Mouse (Mus musculus): ENCODE data around the gene Hepacam2. TPM values are rescaled to one million over a fixed set of nuclear protein-coding genes. Genes with fewer than 3 reads are reported as not detected.
A peak's percentile ranks its signal among the peaks of the same experiment; 100 is the strongest.
"Not testable (repeated sequence)": the region's sequence is repeated elsewhere in the genome, so short reads cannot be mapped to it uniquely, and the experiment has no call there.

The Hepacam2 gene
- total RNA-seq (2021), result 1 to 10 TPM in 1 of 2 experiments, under 1 TPM in 1; 0.20 to 1.2 TPM
- long read RNA-seq, experiment 1, result 0 reads
- long read RNA-seq, experiment 2, result 0 reads

DNA sequence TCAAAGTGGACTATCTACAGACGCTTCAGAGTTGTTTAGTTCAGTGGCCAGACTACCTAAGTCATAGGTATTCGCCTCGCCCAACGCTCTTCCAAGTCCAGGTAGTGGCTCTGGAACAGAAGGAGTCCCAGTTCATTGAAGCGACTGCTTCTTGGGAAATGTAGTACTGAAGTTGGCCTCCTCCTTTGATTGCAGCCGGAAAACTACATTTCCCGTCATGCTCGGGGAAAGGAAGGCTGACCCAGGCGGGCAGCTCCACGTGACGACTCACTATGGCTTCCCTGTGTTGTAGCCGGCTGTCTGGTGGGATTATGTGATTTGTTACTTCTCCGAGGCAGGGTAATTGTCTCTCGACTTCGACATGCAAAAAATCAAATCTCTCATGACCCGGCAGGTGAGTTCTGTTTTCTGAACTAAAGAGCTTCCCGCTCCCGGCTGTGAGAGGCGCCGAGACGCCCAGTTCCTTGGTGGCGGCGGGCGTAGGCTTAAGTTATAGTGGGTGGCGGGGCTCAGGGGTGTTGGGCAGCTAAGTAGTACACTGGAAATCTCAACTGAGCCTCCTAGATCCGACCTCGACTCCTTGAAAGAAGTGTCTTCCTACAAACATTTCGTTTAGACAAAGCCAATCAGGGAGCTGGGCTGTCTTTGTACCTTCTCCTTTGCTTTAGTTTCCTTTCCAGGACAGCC, at the start of gene Hepacam2, which contains the start of gene Vps50:
TSS of gene Hepacam2 (minus strand) at position 137 of the 687 bp plus-strand sequence.
TSS of gene Vps50 (plus strand) at position 221 of the 687 bp plus-strand sequence.
- peak; percentile 76 to 77 for DNase-seq (ENCODE audit: low spot score in 2 of 2)

DNA sequence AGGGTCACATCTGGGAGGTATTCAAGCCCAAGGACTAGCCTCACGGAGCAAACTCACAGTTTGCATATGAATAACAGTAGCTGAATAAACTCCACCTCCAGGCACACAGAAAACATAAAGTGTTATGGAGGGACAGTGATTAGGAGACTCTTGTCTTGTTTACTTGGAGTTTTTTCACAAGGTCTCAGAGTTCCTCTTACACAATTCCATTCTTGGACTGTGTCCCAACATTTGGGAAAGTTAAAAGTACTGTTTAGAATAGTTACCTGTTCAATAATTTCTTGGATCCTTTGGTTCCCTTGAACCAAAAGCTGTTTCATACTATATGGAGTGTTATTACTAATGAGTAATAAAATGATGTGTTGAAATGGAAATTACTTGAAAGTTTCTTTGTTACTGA, 46.9 kb upstream of the Hepacam2 start:
- no peak for DNase-seq (ENCODE audit: low spot score in 2 of 2)

DNA sequence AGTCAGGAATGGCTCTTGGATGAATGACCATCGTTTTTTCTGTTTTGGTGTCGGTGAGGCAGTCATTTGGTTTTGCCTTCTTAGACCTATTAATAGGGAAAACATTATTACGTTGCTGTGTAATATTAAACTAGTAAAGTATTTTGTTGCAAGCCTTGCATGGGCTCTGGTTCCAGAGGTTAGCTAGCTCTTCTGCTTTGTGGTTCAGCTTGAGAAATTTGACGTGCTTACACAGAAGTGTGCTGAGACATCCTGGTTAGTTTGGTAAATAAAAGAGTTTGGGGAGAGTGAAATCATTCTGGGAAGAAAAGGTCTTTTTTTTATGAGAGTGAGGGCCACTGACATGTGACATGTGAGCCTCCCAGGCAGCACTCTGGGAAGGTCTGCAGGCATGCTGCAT, 45.8 kb upstream of the Hepacam2 start:
- no peak for DNase-seq (ENCODE audit: low spot score in 2 of 2)

DNA sequence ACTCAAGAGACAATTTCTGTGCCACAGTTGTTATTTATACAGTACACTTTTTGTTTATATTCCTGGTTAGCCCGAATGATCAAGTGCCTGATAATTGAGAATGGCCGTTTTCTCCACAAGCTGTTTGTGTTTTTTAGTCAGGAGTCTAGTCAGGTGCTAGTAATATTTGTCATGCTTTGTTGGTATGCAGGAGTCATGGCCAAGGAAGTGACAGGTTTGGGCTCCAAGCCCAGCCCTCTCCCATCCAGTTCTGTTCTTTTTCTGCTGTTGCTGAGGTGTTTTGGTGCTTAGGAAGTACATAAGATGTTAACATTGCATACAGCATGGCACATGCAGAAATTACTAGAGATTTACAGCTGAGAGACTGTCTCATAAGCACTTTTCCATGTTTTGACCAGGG, 41.4 kb upstream of the Hepacam2 start:
- DNase-seq (ENCODE audit: low spot score in 2 of 2), result no peak

DNA sequence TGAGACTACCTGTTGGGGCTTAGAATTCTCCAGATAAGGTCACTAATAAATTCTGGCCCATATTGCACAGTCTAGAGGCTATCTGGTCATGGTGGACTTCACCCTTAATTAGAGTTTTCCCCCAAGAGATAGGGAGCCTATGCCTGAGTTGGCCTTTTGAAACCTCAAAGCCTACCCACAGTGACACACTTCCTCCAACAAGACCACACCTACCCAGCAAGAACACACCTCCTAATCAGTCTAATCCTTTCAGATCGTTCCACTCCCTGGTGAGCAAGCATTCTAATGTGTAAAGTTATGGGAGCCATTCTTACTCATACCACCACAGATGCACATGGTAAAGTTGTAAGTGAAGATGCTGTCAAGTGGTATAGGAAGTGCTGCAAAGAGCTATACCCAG, 38.0 kb upstream of the Hepacam2 start:
- DNase-seq (ENCODE audit: low spot score in 2 of 2), result no peak

DNA sequence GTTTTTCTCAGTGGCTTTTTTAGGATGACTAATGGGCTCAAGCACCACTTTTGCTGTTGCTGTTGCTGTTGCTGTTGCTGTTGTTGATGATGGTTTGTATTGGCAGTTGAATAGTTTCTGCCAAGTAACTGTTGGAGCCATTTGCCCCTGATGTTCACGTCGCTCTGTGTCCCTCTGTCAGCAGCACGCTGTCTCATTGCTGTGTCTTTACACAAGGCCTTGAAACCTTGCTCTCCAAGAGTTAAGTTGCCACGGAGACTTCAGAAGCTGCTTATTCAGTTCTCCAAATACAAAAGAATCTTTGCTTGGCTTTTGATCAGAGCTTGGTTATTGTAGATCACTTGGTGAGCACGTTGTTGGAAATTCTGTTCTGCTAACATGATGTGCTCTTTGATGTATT, 33.3 kb upstream of the Hepacam2 start:
- no peak for DNase-seq (ENCODE audit: low spot score in 2 of 2)

DNA sequence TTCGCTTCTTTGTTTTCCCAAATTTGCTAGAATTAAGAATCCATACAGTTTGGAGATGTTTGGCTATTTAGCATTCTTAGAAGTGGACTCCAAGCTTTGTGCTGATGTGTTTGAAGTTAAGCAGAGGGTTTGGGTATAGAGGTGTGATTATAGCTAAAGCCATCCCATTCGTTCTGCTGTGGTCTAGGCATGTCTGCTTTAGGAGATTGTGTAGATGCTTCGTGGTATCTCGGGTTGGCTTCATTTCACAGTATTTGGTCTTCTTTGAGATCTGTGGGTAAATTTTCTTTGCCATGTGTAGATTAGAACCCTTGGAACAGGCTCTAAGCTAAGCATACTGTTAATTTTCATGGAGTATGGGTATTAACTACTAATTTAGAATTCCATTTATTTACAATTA, 30.1 kb upstream of the Hepacam2 start:
- DNase-seq (ENCODE audit: low spot score in 2 of 2), result no peak

DNA sequence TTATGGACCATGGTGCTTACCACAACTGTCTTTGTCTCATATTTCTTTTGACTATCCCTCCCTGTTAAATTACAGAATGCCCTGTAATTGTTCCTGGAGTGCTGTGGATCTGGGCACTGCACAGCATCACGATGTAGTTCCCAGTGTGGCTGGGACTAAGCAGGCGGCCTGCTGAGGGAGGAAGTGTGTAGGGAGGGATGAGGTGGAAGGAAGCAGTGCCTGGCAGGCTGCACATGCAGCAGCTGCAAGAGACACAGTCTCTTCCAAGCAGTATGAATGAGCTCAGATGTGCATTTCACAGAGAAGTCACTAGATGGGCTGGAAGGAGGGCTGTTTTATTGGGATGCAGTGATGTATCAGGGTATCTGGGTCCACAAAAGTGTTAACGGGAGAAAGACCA, 14.5 kb upstream of the Hepacam2 start:
- DNase-seq (ENCODE audit: low spot score in 2 of 2), result no peak

DNA sequence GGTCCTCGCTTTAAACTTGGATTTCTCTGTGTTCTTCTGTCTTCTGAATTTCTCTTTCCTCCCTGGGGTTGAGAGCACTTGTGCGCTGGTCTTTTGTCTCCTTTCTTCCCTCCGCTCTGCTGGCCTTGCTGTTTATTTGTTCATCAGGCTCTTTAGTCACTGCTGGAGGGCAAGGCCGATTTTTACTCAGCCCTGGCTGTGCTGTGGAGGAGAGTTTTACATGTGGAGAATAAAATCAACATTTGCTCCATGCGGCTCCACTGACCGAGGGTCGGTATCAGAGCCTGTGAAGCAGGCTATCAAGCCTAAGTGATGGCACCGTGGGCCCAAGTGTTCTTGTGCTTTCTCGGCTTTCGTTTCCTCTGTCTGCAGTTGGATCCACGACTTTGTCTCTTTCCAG, 13.5 kb upstream of the Hepacam2 start:
- DNase-seq (ENCODE audit: low spot score in 2 of 2), result peak in 1 of 2 experiments; percentile 15

DNA sequence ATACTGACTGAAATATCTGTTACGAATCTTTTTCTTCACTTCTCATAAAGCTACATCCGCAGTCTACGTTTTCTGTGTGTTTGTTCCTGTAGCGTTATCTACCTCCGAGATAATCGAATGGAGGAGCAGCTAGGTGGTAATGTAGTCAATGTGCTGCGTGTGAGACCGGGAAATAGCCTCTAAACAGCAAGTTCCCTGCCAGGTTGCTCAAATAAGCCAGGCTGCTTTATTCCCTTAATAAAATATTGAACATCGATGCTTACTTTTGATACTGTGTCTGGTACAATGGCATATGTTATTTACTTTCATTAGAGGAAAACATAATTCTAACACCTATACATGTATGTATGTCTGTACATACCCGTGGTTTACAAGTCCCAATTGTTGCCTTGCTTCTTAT, 13.0 kb upstream of the Hepacam2 start:
- DNase-seq (ENCODE audit: low spot score in 2 of 2), result no peak

DNA sequence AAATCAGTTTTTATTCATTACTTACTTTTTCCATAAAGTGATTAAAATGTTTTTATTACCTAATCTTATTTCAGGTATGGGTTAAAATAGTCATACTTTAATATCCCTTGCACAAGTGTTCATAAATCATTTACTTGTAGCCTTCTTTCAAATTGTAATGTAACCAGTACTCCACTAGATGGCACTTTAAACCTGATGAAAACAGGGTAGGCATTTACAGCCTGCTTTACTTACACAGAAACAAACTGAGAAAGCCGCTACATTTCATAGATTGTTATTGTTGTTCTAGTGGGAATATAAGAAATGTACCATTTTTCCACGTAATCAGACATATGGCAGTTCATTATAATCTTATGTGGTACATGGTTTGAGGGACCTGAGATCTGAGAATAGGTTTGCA, 11.7 kb upstream of the Hepacam2 start:
- DNase-seq (ENCODE audit: low spot score in 2 of 2), result no peak

DNA sequence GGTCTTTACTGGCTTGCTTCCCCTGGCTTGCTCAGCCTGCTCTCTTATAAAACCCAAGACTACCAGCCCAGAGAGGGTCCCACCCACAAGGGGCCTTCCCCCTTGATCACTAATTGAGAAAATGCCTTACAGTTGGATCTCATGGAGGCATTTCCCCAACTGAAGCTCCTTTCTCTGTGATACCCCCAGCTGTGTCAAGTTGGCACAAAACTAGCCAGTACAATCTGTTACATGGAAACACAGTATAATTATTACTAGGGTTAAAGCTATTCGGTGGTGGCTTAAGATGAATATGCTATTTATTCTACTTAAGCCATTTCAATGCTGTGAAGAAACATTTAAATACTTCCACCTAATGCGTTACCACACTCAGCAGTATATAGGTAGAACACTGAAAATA, 10.1 kb upstream of the Hepacam2 start:
- DNase-seq (ENCODE audit: low spot score in 2 of 2), result not testable (repeated sequence)

DNA sequence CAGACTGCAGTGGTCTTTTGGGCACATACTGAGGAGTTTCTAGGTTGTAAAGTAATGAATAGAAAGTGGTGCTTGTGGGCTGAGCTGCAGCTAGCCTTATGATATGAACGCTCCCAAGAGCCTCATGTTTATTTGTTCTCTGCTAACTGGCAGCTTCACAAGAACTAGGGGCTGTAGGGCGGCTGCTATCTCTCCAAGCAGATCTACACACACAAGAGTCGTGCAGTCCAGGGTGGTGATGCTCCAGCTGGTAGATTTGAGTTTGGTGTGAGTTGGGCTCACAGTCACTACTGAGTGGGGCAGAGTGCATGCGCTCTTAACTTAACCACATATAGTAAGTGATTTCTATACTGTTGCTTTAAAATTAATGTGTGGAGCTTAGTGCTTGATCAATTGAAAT, 9.0 kb upstream of the Hepacam2 start:
- DNase-seq (ENCODE audit: low spot score in 2 of 2), result no peak

DNA sequence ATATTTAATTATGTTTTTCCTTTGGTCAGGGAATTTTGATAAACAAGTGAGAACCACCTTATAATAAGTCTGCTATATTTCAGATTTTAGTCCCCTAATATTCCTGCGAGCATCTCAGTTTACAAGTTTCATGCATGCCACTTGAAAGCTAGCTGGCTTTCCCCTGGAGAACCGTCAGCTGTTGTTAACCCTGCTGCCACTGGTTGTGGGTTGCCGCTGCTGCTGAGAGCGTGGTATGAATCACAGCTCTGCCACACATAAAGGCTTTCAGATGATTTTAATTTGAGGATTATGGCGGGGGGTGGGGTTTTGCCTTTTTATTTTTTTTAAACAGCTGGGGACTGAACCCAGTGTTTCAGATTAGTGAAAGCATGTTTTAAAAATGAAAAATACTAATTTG, 7.2 kb upstream of the Hepacam2 start:
- DNase-seq (ENCODE audit: low spot score in 2 of 2), result no peak

DNA sequence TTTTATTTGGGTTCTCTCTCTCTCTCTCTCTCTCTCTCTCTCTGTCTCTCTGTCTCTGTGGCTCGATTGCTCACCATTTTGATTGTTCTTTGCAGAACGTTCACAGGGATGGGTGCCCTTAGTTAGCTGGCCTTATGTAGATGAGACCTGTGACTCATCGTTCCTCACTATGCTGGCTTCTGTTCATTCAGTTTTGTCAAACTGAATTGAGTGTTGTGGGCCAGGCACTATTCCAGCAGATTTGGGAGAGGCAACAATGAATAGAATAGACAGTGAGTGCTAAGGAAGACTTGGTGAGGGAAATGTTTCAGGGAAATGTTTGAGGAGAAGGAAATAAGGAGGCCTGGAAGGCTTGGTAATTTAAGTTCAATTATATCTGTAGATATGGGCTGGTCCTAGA, 2.2 kb upstream of the Hepacam2 start:
- DNase-seq (ENCODE audit: low spot score in 2 of 2), result no peak

DNA sequence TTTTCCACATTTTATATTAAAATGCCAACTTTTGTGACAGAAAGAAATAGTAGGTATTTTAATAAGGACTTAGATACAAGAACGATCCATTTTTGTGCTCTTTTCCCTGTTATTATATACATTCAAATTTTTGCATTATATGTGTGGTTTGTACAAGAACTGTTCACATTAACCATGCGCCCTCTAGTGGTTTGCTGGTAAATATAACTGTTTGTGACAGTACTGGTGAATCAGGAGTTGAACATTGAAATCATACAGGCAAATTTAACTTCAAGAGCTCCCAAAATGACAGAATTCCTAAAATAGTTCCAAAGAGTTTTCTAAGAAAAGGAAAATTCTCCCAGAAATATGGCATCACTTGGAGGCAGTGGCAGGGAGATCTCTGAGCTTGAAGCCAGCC, 1.9 kb downstream of the Hepacam2 start:
- no peak for DNase-seq (ENCODE audit: low spot score in 2 of 2)

DNA sequence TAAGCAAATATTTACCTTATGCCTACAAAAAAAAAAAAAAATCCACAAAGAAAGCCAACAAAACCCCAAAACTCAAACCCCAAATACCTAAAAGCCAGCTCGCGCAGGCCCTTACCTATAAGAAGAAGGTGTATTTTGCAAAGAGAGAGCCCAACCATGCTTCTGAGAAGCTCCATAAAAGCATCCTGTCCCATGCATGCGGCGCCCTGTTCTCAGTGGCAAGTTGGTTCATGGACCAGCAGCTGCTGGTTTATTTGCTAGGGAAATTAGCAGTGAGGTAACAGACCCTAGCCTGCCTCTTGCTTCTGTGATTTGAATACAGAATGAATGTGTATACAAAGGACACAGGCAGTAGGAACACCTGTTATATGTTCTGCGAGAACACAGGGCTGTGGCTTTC, 3.8 kb downstream of the Hepacam2 start:
- DNase-seq (ENCODE audit: low spot score in 2 of 2), result no peak

DNA sequence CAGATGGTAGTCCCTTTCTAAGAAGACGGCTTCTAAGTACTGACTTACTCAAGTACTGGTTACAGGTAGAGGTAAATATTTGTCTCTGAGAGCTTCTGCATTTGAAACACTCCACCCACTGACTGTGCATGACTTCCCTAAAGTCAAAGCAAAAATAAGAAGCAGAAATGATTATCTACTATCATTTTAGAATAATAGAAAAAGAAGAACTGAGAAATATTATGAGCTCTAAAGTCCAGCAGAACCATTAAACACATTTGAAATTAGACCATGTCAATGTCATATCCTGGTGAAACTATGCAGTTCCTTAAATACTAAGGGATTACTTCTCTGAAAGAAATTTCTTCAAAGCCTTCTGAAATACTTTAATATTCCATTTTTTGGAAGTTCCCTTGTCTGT, 10.7 kb downstream of the Hepacam2 start:
- no peak for DNase-seq (ENCODE audit: low spot score in 2 of 2)

DNA sequence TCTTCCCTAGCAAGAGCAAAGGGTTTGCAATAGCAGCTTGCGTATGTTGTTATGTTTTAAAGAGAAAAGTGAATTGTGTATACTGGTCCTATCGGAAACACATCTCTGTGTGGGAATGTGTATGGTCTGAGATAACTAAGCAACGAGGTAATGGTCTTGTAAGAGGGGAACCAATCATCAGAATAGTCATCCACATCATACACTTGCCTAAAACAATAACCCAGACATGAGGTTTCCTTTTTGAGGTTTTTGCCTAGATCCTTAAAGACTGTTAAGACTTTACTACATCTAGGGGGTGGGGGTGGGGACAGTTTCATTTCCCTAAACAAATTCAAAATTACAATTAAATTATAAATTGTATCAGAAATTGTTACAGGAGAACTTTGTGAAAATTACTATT, 13.0 kb downstream of the Hepacam2 start:
- no peak for DNase-seq (ENCODE audit: low spot score in 2 of 2)

DNA sequence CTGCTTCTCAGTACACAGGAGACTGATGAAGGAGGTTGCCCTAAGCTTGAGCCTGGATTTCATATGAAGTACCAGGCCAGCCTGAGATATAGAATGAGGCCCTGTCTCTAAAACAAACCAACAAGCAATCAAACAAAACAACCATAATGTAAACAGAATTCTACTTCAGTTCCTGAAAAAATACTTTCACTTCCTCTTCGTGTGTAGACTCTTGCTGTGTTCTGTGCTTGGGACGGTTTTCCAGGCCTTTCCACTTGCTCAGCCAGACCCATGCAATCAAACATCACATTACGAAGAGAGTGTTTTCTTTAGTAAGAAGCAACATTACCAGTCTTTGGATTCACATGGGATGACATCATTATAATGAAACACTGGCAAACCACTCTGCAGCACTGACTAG, 16.4 kb downstream of the Hepacam2 start:
- no peak for DNase-seq (ENCODE audit: low spot score in 2 of 2)

DNA sequence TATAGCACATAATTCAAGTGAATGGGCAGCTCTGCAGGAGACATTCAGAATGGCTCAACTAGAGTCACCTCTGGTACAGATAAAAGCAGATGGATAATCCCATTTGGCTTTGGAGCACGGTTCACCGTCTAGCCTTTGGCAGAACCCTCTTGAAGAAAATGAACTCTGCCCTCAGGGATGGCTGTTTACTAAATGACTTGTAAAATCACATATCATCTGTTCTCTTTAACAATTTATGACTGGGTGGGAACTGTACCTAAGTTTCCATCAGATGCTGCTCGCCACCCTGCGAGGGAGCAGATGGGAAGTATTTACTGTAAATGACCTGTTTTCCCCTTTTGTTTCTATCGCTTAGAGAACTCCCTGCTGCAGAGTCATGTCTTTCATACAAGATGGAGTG, 18.2 kb downstream of the Hepacam2 start:
- no peak for DNase-seq (ENCODE audit: low spot score in 2 of 2)

DNA sequence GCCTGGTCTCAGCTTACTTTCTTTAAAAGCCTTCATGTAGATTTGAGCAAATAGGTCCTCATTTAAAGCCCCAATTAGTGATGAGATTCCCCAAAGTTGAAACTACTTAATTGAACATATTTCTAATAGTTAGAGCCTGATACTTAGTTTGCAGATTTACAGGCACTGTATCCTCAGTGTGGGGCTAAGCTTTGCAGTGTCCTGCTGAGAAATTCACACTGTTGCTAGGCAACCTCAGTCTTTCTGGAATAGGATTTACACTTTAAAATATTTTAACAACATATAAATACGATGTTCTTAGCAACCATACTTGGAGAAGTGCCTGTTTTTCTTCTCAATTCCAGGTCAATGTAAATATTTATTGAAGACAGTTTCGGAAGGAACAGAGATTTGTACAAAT, 21.8 kb downstream of the Hepacam2 start:
- no peak for DNase-seq (ENCODE audit: low spot score in 2 of 2)

DNA sequence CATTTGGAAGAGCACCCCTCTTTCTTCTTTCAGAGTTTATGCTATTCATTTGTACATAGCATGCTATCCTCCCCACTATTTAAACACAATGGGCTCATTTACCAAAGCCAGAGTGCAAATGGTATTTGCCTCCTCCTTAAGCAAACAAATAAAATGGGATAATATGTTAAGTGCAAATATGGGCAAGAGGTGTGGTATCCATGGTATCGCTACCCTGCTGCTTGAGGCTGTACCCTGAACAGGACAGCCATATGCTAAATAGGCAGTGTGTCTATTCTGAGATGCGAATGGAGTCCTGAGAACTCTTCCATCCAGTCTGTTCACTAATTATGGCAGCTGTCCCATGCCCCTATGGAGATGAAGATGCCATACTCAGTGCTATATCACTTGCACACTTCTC, 27.4 kb downstream of the Hepacam2 start:
- no peak for DNase-seq (ENCODE audit: low spot score in 2 of 2)

Data from adrenal gland, adult 18-20 months (tissue).